Mouse (Mus musculus) liver, postnatal 0 days (tissue): ENCODE data around the gene Arhgap44. TPM values are rescaled to one million over a fixed set of nuclear protein-coding genes. Genes with fewer than 3 reads are reported as not detected.
A peak's percentile ranks its signal among the peaks of the same experiment; 100 is the strongest.

ENCODE experiments used
- ATAC-seq: fragments of 200-750 bp; cut with Nextera tagmentation; 2 replicates; pipeline ENCODE4 v1.8.0; 2017; ENCODE audit warnings: mild to moderate bottlenecking, moderate library complexity
- DNase-seq: peaks from one replicate; pipeline ENCODE4 v3.0.0-alpha.2; 2016
- H3K27ac ChIP-seq: fragments of 300-500 bp; sonication (generic); 2 replicates; pipeline ENCODE4 v1.5.1; 2014; ENCODE audit warnings: antibody characterized with exemption, moderate library complexity, mild to moderate bottlenecking, low read depth
- H3K27me3 ChIP-seq: fragments of 300-500 bp; sonication (generic); 2 replicates; pipeline ENCODE4 v1.6.1; 2014; ENCODE audit warnings: low read length, control low read depth, mixed read lengths; ENCODE audit not compliant: insufficient read depth
- H3K36me3 ChIP-seq: fragments of 300-500 bp; sonication (generic); replicated peaks from 2 replicates; pipeline ENCODE4 v1.6.1; 2014; ENCODE audit warnings: mild to moderate bottlenecking, control low read depth, low read length, moderate library complexity, mixed read lengths; ENCODE audit not compliant: insufficient read depth
- H3K4me1 ChIP-seq: fragments of 300-500 bp; sonication (generic); 2 replicates; pipeline ENCODE4 v1.6.1; 2014; ENCODE audit warnings: antibody characterized with exemption, mild to moderate bottlenecking, control low read depth; ENCODE audit not compliant: insufficient read depth
- H3K4me2 ChIP-seq: fragments of 300-500 bp; sonication (generic); 2 replicates; pipeline ENCODE4 v1.6.1; 2014; ENCODE audit warnings: low read depth, mild to moderate bottlenecking, low read length, moderate library complexity, mixed read lengths
- H3K4me3 ChIP-seq: fragments of 300-500 bp; sonication (generic); 2 replicates; pipeline ENCODE4 v1.5.1; 2014; ENCODE audit warnings: low read depth, low read length
- H3K9ac ChIP-seq: fragments of 300-500 bp; sonication (generic); replicated peaks from 2 replicates; pipeline ENCODE4 v1.6.1; 2014; ENCODE audit warnings: mild to moderate bottlenecking, moderate library complexity
- H3K9me3 ChIP-seq: fragments of 300-500 bp; sonication (generic); 2 replicates; pipeline ENCODE4 v1.6.1; 2016; ENCODE audit warnings: mild to moderate bottlenecking, control low read depth, low read length, mixed read lengths
- CTCF ChIP-seq: sonication (generic); IDR thresholded peaks from 2 replicates; pipeline ENCODE4 v1.5.1; 2016; ENCODE audit warnings: antibody characterized with exemption, low read depth
- EP300 ChIP-seq: IDR thresholded peaks from 2 replicates; pipeline ENCODE4 v1.6.1; 2016; ENCODE audit warnings: antibody characterized with exemption, low read depth, mild to moderate bottlenecking
- WGBS: fragments of 180-500 bp; shearing (Covaris S2); extraction: QIAGEN DNeasy Blood & Tissue Kit; methylation state at CpG from one replicate; pipeline ENCODE4 v1.1.7; 2014; ENCODE audit not compliant: insufficient replicate concordance; 5-methylcytosine and 5-hydroxymethylcytosine counted together
- polyA plus RNA-seq: library from polyadenylated mRNA; unstranded; fragments of >200 nt; fragmentation: Nextera tagmentation; extraction: Ambion mirVana; gene quantifications from 2 replicates; pipeline ENCODE4 v1.2.1, GENCODE M21; 2015

Gene Arhgap44
- polyA plus RNA-seq, 1 experiment from 2014 or later, result 0.62 TPM

GRCm38 (mm10) chr11:65096866-65097265, 65.9 kb downstream of the Arhgap44 start:
- H3K27ac ChIP-seq, result no peak overlapping the region
- no peaks in the 10 kb centered on the region for H3K36me3 ChIP-seq
- no peak for ATAC-seq
- DNase-seq, result no peak
- no peaks in the 10 kb centered on the region for H3K27me3 ChIP-seq
- no peaks in the 10 kb centered on the region for H3K4me1 ChIP-seq
- H3K9ac ChIP-seq, result no peak overlapping the region
- H3K4me3 ChIP-seq, result no peak overlapping the region
- WGBS, result 84% methylated on average over 5 of the region's 5 CpGs
- no peak overlapping the region for H3K4me2 ChIP-seq
- H3K9me3 ChIP-seq, result no peaks in the 10 kb centered on the region
- no peak for TF ChIP-seq CTCF
- TF ChIP-seq EP300, result no peak

GRCm38 (mm10) chr11:65092851-65093250, 69.9 kb downstream of the Arhgap44 start:
- no peaks in the 10 kb centered on the region for H3K36me3 ChIP-seq
- H3K4me1 ChIP-seq, result no peaks in the 10 kb centered on the region
- no peak overlapping the region for H3K9ac ChIP-seq
- H3K27ac ChIP-seq, result no peak overlapping the region
- no peak overlapping the region for H3K4me2 ChIP-seq
- no peaks in the 10 kb centered on the region for H3K9me3 ChIP-seq
- ATAC-seq (no peak), DNase-seq (no peak)
- WGBS, result 52% methylated on average over 8 of the region's 8 CpGs
- H3K4me3 ChIP-seq, result no peak overlapping the region
- no peak for TF ChIP-seq EP300
- no peak for TF ChIP-seq CTCF
- H3K27me3 ChIP-seq, result no peaks in the 10 kb centered on the region

DNA sequence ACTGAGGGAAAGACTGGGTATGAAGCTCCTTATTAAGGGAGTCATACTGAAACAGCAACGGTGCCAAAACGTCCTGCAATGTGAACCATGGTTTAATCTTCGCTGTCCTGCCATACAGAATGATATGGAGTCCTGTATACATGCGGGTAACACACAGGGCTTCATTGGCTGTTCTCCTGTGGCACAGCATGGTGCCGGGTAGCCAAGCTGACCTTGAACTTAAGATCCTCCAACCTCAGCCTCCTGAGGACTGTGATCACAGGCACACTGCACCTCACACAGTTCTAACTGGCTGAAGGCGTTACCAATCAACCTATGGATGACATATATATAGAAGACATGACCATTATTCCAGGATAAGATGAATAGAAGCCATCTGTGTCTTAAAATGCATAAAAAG, 72.4 kb downstream of the Arhgap44 start:
- Histone ChIP-seq H3K4me1 (no peaks in the 10 kb centered on the region), H3K4me3 (no peak overlapping the region), H3K36me3 (no peaks in the 10 kb centered on the region), H3K4me2 (no peak overlapping the region), H3K9me3 (no peaks in the 10 kb centered on the region), H3K27ac (no peak overlapping the region), H3K27me3 (no peaks in the 10 kb centered on the region), H3K9ac (no peak overlapping the region)
- no peak for ATAC-seq
- TF ChIP-seq CTCF (no peak), EP300 (no peak)
- 79% methylated on average over 6 of the region's 6 CpGs for WGBS
- DNase-seq, result no peak

- no peak for DNase-seq
- Histone ChIP-seq H3K9me3 (no peaks in the 10 kb centered on the region), H3K27ac (no peak overlapping the region), H3K4me1 (no peaks in the 10 kb centered on the region), H3K27me3 (no peaks in the 10 kb centered on the region), H3K4me3 (no peak overlapping the region), H3K4me2 (no peak overlapping the region), H3K36me3 (no peaks in the 10 kb centered on the region), H3K9ac (no peak overlapping the region)
- TF ChIP-seq CTCF (no peak), EP300 (no peak)
- 65% methylated on average over 3 of the region's 3 CpGs for WGBS
- ATAC-seq, result no peak
These were observed 72.8 kb downstream of the Arhgap44 start for GRCm38 (mm10) chr11:65089982-65090381.

GRCm38 (mm10) chr11:65089282-65089681, 73.5 kb downstream of the Arhgap44 start:
- Histone ChIP-seq H3K9me3 (no peaks in the 10 kb centered on the region), H3K27me3 (no peaks in the 10 kb centered on the region), H3K4me2 (no peak overlapping the region), H3K4me3 (no peak overlapping the region), H3K9ac (no peak overlapping the region), H3K36me3 (no peaks in the 10 kb centered on the region), H3K27ac (no peak overlapping the region), H3K4me1 (no peaks in the 10 kb centered on the region)
- TF ChIP-seq CTCF (no peak), EP300 (no peak)
- ATAC-seq (no peak), DNase-seq (no peak)
- WGBS, result 88% methylated on average over 6 of the region's 6 CpGs

DNA sequence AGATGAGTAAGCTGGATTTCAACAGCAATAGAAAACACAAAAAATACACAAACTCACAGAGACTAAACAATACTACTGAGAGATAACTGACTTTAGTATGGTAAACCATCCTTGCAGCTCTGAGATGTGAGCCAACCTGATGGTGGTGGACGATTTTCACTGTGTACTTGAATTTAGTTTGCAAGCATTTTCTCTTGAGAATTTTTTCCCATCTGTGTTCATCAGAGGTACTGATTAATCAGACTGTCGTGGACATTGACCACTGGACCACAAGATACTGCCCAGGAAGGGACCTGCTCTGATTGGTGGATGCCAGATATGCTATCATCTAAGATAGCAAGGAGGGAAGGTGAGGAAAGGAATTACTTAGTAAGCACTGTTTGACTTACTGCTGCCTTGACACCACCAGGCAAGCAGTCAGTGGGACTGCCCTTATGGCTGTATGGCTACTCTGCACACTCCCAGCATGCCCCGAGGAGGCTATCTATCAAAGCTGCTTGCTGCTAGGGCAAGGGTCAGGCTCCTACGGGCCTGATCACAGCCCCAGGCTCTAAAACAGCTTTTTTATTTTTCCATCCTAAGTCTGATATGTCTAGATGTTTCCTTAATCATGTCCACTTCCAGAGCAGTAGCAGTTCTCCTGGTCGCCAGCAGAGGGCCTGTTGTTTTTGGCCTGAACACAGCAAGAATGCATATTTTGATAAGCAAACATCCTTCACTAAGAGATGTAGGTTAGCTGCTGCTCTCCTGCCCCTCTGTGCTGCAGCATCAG, 74.1 kb downstream of the Arhgap44 start:
- TF ChIP-seq EP300, result no peak
- TF ChIP-seq CTCF, result peak; percentile 78
- H3K9me3 ChIP-seq, result no peaks in the 10 kb centered on the region
- H3K9ac ChIP-seq, result no peak overlapping the region
- no peak overlapping the region for H3K4me2 ChIP-seq
- H3K4me1 ChIP-seq, result no peaks in the 10 kb centered on the region
- H3K36me3 ChIP-seq, result no peaks in the 10 kb centered on the region
- 30% methylated on average over 5 of the region's 5 CpGs for WGBS
- ATAC-seq (no peak), DNase-seq (peak; percentile 44)
- H3K27ac ChIP-seq, result no peak overlapping the region
- H3K27me3 ChIP-seq, result no peaks in the 10 kb centered on the region
- H3K4me3 ChIP-seq, result no peak overlapping the region
